Mouse (Mus musculus) embryonic facial prominence, embryonic 10.5 days (tissue): ENCODE measurements at regions not wholly inside any gene's neighbourhood (a gene's known extent, or its start where the extent isn't known, plus 50 kb on each side); places are given as distances from the start of the nearest gene placed in this dataset.

Source experiments
- DNase-seq: peaks from one replicate; pipeline ENCODE4 v3.0.0-alpha.2; 2017; ENCODE audit warnings: low spot score
- H3K27ac ChIP-seq: fragments of 300-500 bp; sonication (generic); replicated peaks from 2 replicates; pipeline ENCODE4 v1.5.1; 2016; ENCODE audit warnings: mild to moderate bottlenecking
- H3K27me3 ChIP-seq: fragments of 300-500 bp; sonication (generic); replicated peaks from 2 replicates; pipeline ENCODE4 v1.6.1; 2016; ENCODE audit warnings: low read depth, mild to moderate bottlenecking; ENCODE audit not compliant: poor library complexity, severe bottlenecking
- H3K36me3 ChIP-seq: fragments of 300-500 bp; sonication (generic); replicated peaks from 2 replicates; pipeline ENCODE4 v1.6.1; 2016; ENCODE audit warnings: mild to moderate bottlenecking, moderate library complexity
- H3K4me1 ChIP-seq: fragments of 300-500 bp; sonication (generic); 2 replicates; pipeline ENCODE4 v1.6.1; 2016
- H3K4me3 ChIP-seq: fragments of 300-500 bp; sonication (generic); 2 replicates; pipeline ENCODE4 v1.5.1; 2016; ENCODE audit warnings: mild to moderate bottlenecking, moderate library complexity
- H3K9me3 ChIP-seq: fragments of 300-500 bp; sonication (generic); 2 replicates; pipeline ENCODE4 v1.6.1; 2016; ENCODE audit warnings: mild to moderate bottlenecking
- WGBS: fragments of 180-500 bp; shearing (Covaris S2); methylation state at CpG from one replicate; pipeline ENCODE4 v1.1.7; 2016; 5-methylcytosine and 5-hydroxymethylcytosine counted together

- no peak for DNase-seq
- H3K27ac ChIP-seq, result no peak overlapping the region
These were observed 135.0 kb downstream of the Basp1 start for GRCm38 (mm10) chr15:25278317-25279156.

GRCm38 (mm10) chr15:25276227-25276626 is 137.3 kb downstream of the Basp1 start:
- no peak overlapping the region for H3K27ac ChIP-seq
- H3K9me3 ChIP-seq, result no peaks in the 10 kb centered on the region
- no peaks in the 10 kb centered on the region for H3K27me3 ChIP-seq
- WGBS, result 68% methylated on average over 5 of the region's 5 CpGs
- H3K4me1 ChIP-seq, result peaks cover 5% of the 10 kb centered on the region; the same call in 1 of the 2 replicates
- H3K36me3 ChIP-seq, result no peaks in the 10 kb centered on the region
- no peak for DNase-seq
- no peak overlapping the region for H3K4me3 ChIP-seq

More at GRCm38 (mm10) chr15:25278317-25279156, 135.0 kb downstream of the Basp1 start:
- Histone ChIP-seq H3K4me3 (no peak overlapping the region), H3K36me3 (no peaks in the 10 kb centered on the region), H3K27me3 (no peaks in the 10 kb centered on the region), H3K9me3 (no peaks in the 10 kb centered on the region), H3K4me1 (peaks cover 5% of the 10 kb centered on the region; the same call in 1 of the 2 replicates)
- WGBS, result 81% methylated on average over 6 of the region's 6 CpGs

GRCm38 (mm10) chr15:25271886-25272285 is 141.7 kb downstream of the Basp1 start:
- H3K27me3 ChIP-seq, result no peaks in the 10 kb centered on the region
- no peak overlapping the region for H3K4me3 ChIP-seq
- H3K4me1 ChIP-seq, result peaks cover 12% of the 10 kb centered on the region
- H3K9me3 ChIP-seq, result no peaks in the 10 kb centered on the region
- H3K27ac ChIP-seq, result no peak overlapping the region
- WGBS, result 94% methylated on average over 5 of the region's 5 CpGs
- DNase-seq, result no peak
- no peaks in the 10 kb centered on the region for H3K36me3 ChIP-seq

- WGBS, result 87% methylated on average over 10 of the region's 10 CpGs
- Histone ChIP-seq H3K9me3 (no peaks in the 10 kb centered on the region), H3K4me1 (peaks cover 7% of the 10 kb centered on the region), H3K36me3 (no peaks in the 10 kb centered on the region), H3K27ac (no peak overlapping the region), H3K27me3 (no peaks in the 10 kb centered on the region), H3K4me3 (no peak overlapping the region)
- no peak for DNase-seq
These were observed 143.2 kb downstream of the Basp1 start for GRCm38 (mm10) chr15:25270349-25270748.

DNA sequence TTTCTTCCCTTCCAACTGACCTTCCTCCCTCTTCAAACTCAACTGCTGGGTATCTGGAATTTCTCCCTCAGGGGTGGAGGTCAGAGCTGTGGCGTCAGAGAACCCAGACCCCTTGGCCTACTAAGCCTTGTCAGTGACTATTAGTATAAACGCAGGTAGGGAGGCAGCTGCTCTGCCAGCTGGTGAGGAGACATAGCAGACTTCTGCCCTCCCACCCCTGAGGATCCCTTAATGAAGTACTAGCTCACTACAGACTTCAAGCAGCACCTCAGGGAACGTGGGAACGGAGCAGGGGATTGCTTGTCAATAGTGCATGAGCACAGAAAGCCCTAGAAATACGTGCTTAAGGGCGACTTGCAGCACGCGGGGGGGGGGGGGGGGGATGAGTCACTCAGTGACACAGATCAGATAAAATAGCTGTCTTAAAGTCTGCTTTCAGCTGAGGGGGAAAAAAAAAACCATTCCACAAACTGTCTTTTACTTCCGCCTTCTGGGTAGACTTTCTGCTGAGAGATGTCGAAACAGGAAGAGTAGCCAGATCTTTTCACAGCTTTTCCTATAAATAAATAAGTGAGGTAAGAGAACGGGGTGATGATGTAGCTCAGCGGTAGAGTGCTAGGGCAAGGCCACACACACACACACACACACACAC is 144.1 kb downstream of the Basp1 start:
- no peaks in the 10 kb centered on the region for H3K27me3 ChIP-seq
- peaks cover 7% of the 10 kb centered on the region for H3K4me1 ChIP-seq
- 51% methylated on average over 12 of the region's 12 CpGs for WGBS
- DNase-seq, result peak; percentile 25
- H3K36me3 ChIP-seq, result no peaks in the 10 kb centered on the region
- no peak overlapping the region for H3K4me3 ChIP-seq
- no peaks in the 10 kb centered on the region for H3K9me3 ChIP-seq
- H3K27ac ChIP-seq, result 0 out of 2 replicates have a peak overlapping the region, but pooled peaks have one; percentile 25

GRCm38 (mm10) chr15:25268436-25268835 is 145.1 kb downstream of the Basp1 start:
- WGBS, result 57% methylated on average over 2 of the region's 2 CpGs
- Histone ChIP-seq H3K27ac (no peak overlapping the region), H3K36me3 (no peaks in the 10 kb centered on the region), H3K4me1 (peaks cover 7% of the 10 kb centered on the region), H3K27me3 (no peaks in the 10 kb centered on the region), H3K4me3 (no peak overlapping the region), H3K9me3 (no peaks in the 10 kb centered on the region)
- no peak for DNase-seq

- DNase-seq, result no peak
- no peaks in the 10 kb centered on the region for H3K27me3 ChIP-seq
- H3K36me3 ChIP-seq, result no peaks in the 10 kb centered on the region
- no peak overlapping the region for H3K4me3 ChIP-seq
- H3K27ac ChIP-seq, result no peak overlapping the region
- peaks cover 7% of the 10 kb centered on the region for H3K4me1 ChIP-seq
- WGBS, result 88% methylated on average over 3 of the region's 3 CpGs
- H3K9me3 ChIP-seq, result no peaks in the 10 kb centered on the region
These were observed 146.1 kb downstream of the Basp1 start for GRCm38 (mm10) chr15:25267509-25267908.

DNA sequence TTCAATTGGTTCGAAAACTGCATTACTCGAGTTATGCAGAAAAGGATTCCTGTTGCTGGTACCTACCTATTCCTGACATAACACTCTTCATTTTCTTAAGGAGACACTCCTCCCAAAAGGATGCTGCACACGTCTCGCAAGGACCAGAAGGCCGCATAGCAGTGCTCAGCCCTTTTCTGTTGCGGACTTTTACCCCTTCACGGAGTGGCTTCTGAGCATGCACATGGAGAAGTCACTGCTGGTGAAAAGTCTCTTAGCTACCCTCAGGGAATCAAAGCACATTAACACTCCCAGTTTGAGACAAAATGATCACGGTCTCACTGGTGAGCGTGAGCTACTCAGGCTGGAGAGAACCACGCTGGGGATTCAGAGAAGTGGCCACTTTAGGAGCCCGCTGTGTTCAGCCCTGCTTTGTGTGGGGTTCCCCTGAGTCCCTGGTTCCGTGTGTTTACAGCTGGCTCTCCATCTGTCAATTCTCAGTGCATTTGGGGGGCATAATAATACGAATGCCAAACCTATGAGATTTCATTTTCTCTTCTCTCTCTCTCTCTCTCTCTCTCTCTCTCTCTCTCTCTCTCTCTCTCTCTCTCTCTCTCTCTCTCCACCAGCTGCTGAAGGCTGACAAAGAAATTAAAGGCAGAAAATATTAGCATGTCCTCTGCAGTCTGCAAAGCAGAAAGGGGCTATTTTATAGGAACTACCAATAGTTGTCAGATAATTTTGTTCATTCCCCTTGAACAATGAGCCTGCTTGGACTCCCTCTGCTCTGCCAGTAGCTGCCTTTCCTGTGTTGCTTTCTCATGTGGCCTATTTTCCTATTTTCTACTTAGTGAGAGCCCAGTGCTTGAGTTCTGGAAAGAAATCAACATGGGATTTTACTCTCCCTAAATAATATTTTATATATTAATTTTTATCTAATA is 160.7 kb downstream of the Basp1 start:
- Histone ChIP-seq H3K36me3 (no peaks in the 10 kb centered on the region), H3K4me1 (no peaks in the 10 kb centered on the region), H3K4me3 (no peak overlapping the region), H3K9me3 (no peaks in the 10 kb centered on the region), H3K27me3 (no peaks in the 10 kb centered on the region), H3K27ac (no peak overlapping the region)
- DNase-seq, result no peak
- WGBS, result 81% methylated on average over 13 of the region's 13 CpGs

GRCm38 (mm10) chr15:25245631-25246030 is 167.9 kb downstream of the Basp1 start:
- no peaks in the 10 kb centered on the region for H3K9me3 ChIP-seq
- no peaks in the 10 kb centered on the region for H3K36me3 ChIP-seq
- no peaks in the 10 kb centered on the region for H3K27me3 ChIP-seq
- H3K4me1 ChIP-seq, result no peaks in the 10 kb centered on the region
- no peak overlapping the region for H3K4me3 ChIP-seq
- H3K27ac ChIP-seq, result no peak overlapping the region
- WGBS, result 91% methylated on average over 8 of the region's 8 CpGs
- DNase-seq, result no peak

DNA sequence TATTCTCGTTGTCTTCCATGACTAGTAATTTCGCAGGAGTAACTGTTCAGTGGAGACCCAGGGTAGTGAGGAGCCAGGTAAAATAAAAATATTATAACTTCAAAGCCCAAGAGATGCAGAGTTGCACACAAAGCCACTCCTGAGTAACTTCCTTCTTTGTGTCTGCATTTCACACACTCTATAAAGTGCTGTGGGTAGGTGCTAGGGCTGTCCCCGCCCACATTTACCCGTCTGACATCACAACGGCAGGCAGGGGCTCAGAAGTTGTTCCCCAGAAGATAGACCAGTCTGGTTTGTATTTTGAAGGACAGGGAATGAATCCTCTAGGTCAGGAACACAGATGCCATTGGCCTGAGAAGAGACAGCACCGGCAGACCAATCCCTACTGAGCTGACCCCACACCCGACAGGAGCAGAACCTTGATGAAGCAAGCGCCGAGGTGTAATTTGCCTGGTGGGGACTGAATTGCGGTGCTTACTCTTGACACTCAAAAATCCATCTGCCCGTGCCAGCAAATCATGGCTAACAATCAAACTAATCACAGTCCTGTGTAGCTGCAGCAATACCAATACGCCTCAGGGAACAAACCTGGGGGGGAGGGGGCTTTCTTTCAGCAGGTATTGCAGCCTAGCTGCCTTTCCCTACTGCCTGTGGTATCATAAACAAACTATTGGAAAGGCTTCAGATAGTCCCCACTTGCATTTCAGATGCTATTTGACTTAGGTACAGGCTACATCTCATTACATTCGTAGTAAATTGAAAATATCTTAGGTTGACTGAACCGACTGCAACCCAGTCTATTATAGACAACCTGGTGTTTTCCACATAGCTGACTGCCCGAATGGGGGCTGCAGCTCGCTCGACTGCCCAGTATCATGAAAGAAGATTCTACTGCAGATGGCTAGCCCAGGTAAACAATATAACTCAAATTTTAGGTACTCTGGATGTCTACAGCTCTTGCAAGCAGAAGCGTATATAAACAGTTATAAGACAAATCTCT is 175.6 kb downstream of the Basp1 start:
- no peaks in the 10 kb centered on the region for H3K27me3 ChIP-seq
- no peak overlapping the region for H3K4me3 ChIP-seq
- H3K36me3 ChIP-seq, result no peaks in the 10 kb centered on the region
- no peaks in the 10 kb centered on the region for H3K4me1 ChIP-seq
- peak; percentile 9 for DNase-seq
- H3K9me3 ChIP-seq, result no peaks in the 10 kb centered on the region
- 83% methylated on average over 18 of the region's 18 CpGs for WGBS
- no peak overlapping the region for H3K27ac ChIP-seq

GRCm38 (mm10) chr15:25236191-25236723 is 177.3 kb downstream of the Basp1 start:
- no peak for DNase-seq
- Histone ChIP-seq H3K4me1 (no peaks in the 10 kb centered on the region), H3K4me3 (no peak overlapping the region), H3K36me3 (no peaks in the 10 kb centered on the region), H3K9me3 (no peaks in the 10 kb centered on the region), H3K27ac (no peak overlapping the region), H3K27me3 (no peaks in the 10 kb centered on the region)
- WGBS, result 76% methylated on average over 6 of the region's 6 CpGs
